Mouse (Mus musculus): ENCODE measurements around the gene Nup35. TPM values are rescaled to one million over a fixed set of nuclear protein-coding genes. Genes with fewer than 3 reads are reported as not detected.

Nup35 gene
- 10 to 100 TPM in 1 of 2 experiments, 1 to 10 TPM in 1; 9.8 to 15.3 TPM for polyA plus RNA-seq (2012; fragmentation: generic; extraction: Trizol)

DNA sequence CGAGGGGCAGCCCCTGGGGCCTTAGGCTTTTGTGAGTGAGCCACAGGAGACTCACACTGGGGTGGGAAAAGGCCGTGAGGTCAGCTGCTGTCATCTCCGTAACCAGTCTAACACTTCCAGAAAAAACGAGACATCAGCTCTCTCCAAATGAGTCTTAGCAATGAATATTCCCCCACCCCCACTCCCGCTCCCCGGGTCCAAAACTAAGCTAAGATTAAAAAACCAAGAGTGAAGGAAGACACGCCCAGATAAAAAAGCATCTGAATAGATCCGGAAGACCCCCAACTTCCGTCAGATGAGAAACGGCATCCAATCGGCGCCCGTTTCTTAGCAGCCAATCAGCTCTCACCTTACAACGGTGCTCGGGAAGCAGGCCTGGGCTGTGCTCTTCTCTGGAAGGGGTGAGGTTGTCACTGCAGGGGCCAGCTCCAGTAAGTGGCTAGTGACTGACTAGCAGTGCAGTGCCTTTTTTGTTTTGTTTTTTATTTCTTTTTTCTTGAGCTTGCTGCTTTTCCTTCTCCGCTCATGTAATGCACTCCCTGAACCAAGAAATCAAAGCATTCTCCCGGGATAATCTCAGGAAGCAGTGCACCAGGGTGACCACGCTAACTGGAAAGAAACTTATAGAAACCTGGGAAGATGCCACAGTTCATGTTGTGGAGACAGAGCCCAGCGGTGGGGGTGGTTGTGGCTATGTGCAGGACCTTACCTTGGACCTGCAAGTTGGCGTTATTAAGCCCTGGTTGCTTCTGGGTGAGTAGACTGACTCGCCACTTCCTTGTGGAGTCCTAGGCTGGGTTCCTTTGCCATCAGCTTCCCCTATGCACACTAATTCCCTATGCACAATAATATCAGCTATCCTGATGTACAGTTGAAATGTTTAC lies at the start of gene Nup35, which contains the start of gene Dusp19:
Gene Nup35, plus strand, starts transcription at position 383 of the 884 bp plus-strand sequence.
Gene Dusp19, plus strand, starts transcription at position 192 of the 884 bp plus-strand sequence.

DNA sequence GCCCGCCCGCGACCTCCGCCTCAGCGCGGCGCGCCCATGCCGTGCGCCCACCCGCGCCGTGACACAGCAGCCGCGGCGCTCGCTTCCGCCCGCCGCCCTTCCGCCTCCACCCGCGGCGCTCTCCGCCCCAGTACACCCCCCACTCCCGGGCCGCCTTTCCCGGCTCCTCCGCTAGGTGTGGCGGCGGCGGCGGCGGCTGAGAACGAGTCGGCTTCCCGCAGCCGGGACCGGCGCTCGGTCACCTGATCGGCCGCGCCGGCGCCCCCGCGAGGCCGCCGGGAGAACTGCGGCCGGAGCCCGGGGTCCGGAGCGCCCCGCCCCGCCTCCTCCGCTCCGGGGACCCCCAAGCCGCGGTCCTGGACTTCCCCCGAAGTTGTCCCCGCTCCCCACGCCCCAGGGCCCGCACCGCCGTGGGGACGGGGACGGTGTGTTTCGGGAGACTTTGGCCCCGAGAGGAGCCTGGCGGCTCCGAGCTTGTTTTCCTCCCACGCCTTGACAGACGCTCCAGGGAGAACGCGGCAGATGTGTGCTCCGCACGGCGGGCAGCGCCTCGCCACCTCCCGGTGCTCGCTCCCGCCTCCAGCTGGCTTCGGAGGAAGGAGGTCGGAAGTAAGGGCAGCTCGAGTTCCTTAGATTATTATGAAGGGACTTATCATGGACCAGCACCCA lies 35.9 kb upstream of the Nup35 start, which contains the start of gene Nckap1:
Gene Nckap1, minus strand, starts transcription at position 338 of the 669 bp plus-strand sequence.

Other genes with a start within 250 kb of the Nup35 start
- gene Frzb, start 169.6 kb upstream of the Nup35 start, polyA plus RNA-seq (2012; fragmentation: generic; extraction: Trizol), result under 1 TPM in 1 of 2 experiments, not detected in 1; 0.01 TPM
- gene Nckap1, start 35.9 kb upstream of the Nup35 start, polyA plus RNA-seq (2012; fragmentation: generic; extraction: Trizol), result 10 to 100 TPM in 1 of 2 experiments, 1 to 10 TPM in 1; 2.2 to 23.6 TPM
- 1 to 10 TPM; 4.9 to 8.1 TPM for gene Dusp19, start 191 bp upstream of the Nup35 start, polyA plus RNA-seq (2012; fragmentation: generic; extraction: Trizol)